Mouse (Mus musculus): Measurements from ENCODE around the gene Mpp2. TPM values are rescaled to one million over a fixed set of nuclear protein-coding genes. Genes with fewer than 3 reads are reported as not detected.
A peak's percentile ranks its signal among the peaks of the same experiment; 100 is the strongest.

Gene Mpp2
- polyA plus RNA-seq, 1 experiment from 2014 or later = 24.9 TPM

GRCm38 (mm10) chr11:102096446-102096845 lies 8.1 kb upstream of the Mpp2 start:
- 0 out of 2 replicates have a peak, but pooled peaks have one; percentile 12 for ATAC-seq (ENCODE audit: low FRiP score)
- H3K27me3 ChIP-seq = peaks cover 42% of the 10 kb centered on the region
- peaks cover 14% of the 10 kb centered on the region for H3K4me1 ChIP-seq (replicated peaks)
- H3K9ac ChIP-seq = no peak overlapping the region
- WGBS = 73% methylated on average over 5 of the region's 5 CpGs
- H3K27ac ChIP-seq = no peak overlapping the region
- H3K36me3 ChIP-seq = no peaks in the 10 kb centered on the region
- 0 out of 2 replicates have a peak overlapping the region, but pooled peaks have one; percentile 19 for H3K4me3 ChIP-seq
- peak overlapping the region; percentile 49 for H3K4me2 ChIP-seq
- H3K9me3 ChIP-seq = no peaks in the 10 kb centered on the region

GRCm38 (mm10) chr11:102095676-102096075 lies 7.4 kb upstream of the Mpp2 start:
- Histone ChIP-seq H3K9ac (no peak overlapping the region), H3K9me3 (no peaks in the 10 kb centered on the region), H3K4me1 (replicated peaks) (peaks cover 14% of the 10 kb centered on the region), H3K4me2 (no peak overlapping the region), H3K4me3 (no peak overlapping the region), H3K36me3 (no peaks in the 10 kb centered on the region), H3K27me3 (peaks cover 35% of the 10 kb centered on the region), H3K27ac (no peak overlapping the region)
- no peak for ATAC-seq (ENCODE audit: low FRiP score)
- WGBS = 63% methylated on average over 3 of the region's 3 CpGs

GRCm38 (mm10) chr11:102089088-102089808 lies 933 bp upstream of the Mpp2 start:
- WGBS = under 1% methylated on average over 20 of the region's 20 CpGs
- H3K4me3 ChIP-seq = peak overlapping the region; percentile 72
- H3K27ac ChIP-seq = peak overlapping the region; percentile 98
- peak overlapping the region; percentile 82 for H3K9ac ChIP-seq
- ATAC-seq (ENCODE audit: low FRiP score) = peak; percentile 29; the same call in 1 of the 2 replicates
- peak overlapping the region; percentile 81 for H3K4me2 ChIP-seq
- H3K36me3 ChIP-seq = peaks cover 8% of the 10 kb centered on the region
- H3K9me3 ChIP-seq = no peaks in the 10 kb centered on the region
- 0 out of 2 replicates have a peak, but pooled peaks cover 3% of the 10 kb centered on the region for H3K27me3 ChIP-seq
- peaks cover 27% of the 10 kb centered on the region for H3K4me1 ChIP-seq (replicated peaks)

- Histone ChIP-seq H3K4me2 (peak overlapping the region; percentile 81), H3K36me3 (peaks cover 12% of the 10 kb centered on the region), H3K9me3 (no peaks in the 10 kb centered on the region), H3K27ac (peak overlapping the region; percentile 98), H3K4me3 (peak overlapping the region; percentile 72), H3K4me1 (replicated peaks) (peaks cover 39% of the 10 kb centered on the region), H3K9ac (peak overlapping the region; percentile 82), H3K27me3 (0 out of 2 replicates have a peak, but pooled peaks cover 3% of the 10 kb centered on the region)
- ATAC-seq (ENCODE audit: low FRiP score) = peak; percentile 80
- whole genome bisulfite sequencing = 0% methylated on average over 39 of the region's 39 CpGs
Observed at GRCm38 (mm10) chr11:102087081-102087751, 1.1 kb downstream of the Mpp2 start.

- WGBS = 23% methylated on average over 3 of the region's 3 CpGs
- ATAC-seq (ENCODE audit: low FRiP score) = no peak
Observed at GRCm38 (mm10) chr11:102086331-102086730, 2.0 kb downstream of the Mpp2 start.

GRCm38 (mm10) chr11:102084159-102084558 lies 4.2 kb downstream of the Mpp2 start:
- Histone ChIP-seq H3K27ac (no peak overlapping the region), H3K27me3 (no peaks in the 10 kb centered on the region), H3K9ac (no peak overlapping the region), H3K4me3 (no peak overlapping the region), H3K36me3 (peaks cover 27% of the 10 kb centered on the region), H3K9me3 (no peaks in the 10 kb centered on the region), H3K4me2 (no peak overlapping the region), H3K4me1 (replicated peaks) (peaks cover 43% of the 10 kb centered on the region)
- no peak for ATAC-seq (ENCODE audit: low FRiP score)
- WGBS = 50% methylated on average over 7 of the region's 7 CpGs

More at GRCm38 (mm10) chr11:102086331-102086730, 2.0 kb downstream of the Mpp2 start:
- no peaks in the 10 kb centered on the region for H3K9me3 ChIP-seq
- H3K36me3 ChIP-seq = peaks cover 12% of the 10 kb centered on the region
- H3K4me2 ChIP-seq = peak overlapping the region; percentile 81
- H3K4me3 ChIP-seq = peak overlapping the region; percentile 72
- H3K27me3 ChIP-seq = no peaks in the 10 kb centered on the region
- peak overlapping the region; percentile 82; the same call in 1 of the 2 replicates for H3K9ac ChIP-seq
- peaks cover 48% of the 10 kb centered on the region for H3K4me1 ChIP-seq (replicated peaks)
- H3K27ac ChIP-seq = peak overlapping the region; percentile 98

GRCm38 (mm10) chr11:102083193-102083592 lies 5.1 kb downstream of the Mpp2 start:
- Histone ChIP-seq H3K36me3 (peaks cover 36% of the 10 kb centered on the region), H3K4me2 (peak overlapping the region; percentile 80), H3K27ac (peak overlapping the region; percentile 24), H3K27me3 (no peaks in the 10 kb centered on the region), H3K4me1 (replicated peaks) (peaks cover 38% of the 10 kb centered on the region), H3K9me3 (no peaks in the 10 kb centered on the region), H3K9ac (no peak overlapping the region), H3K4me3 (no peak overlapping the region)
- WGBS = 42% methylated on average over 4 of the region's 4 CpGs
- ATAC-seq (ENCODE audit: low FRiP score) = no peak

- Histone ChIP-seq H3K4me1 (replicated peaks) (peaks cover 38% of the 10 kb centered on the region), H3K9me3 (no peaks in the 10 kb centered on the region), H3K9ac (peak overlapping the region; percentile 75), H3K27ac (peak overlapping the region; percentile 24), H3K4me3 (peak overlapping the region; percentile 43), H3K27me3 (no peaks in the 10 kb centered on the region), H3K36me3 (peaks cover 45% of the 10 kb centered on the region), H3K4me2 (peak overlapping the region; percentile 80)
- under 1% methylated on average over 18 of the region's 18 CpGs for WGBS
- peak; percentile 76 for ATAC-seq (ENCODE audit: low FRiP score)
Observed at GRCm38 (mm10) chr11:102082322-102082721, 6.0 kb downstream of the Mpp2 start.

GRCm38 (mm10) chr11:102073722-102074121 lies 14.6 kb downstream of the Mpp2 start:
- no peak overlapping the region for H3K4me2 ChIP-seq
- peaks cover 13% of the 10 kb centered on the region for H3K4me1 ChIP-seq (replicated peaks)
- no peak overlapping the region for H3K27ac ChIP-seq
- H3K27me3 ChIP-seq = no peaks in the 10 kb centered on the region
- no peaks in the 10 kb centered on the region for H3K9me3 ChIP-seq
- H3K36me3 ChIP-seq = peaks cover 45% of the 10 kb centered on the region
- no peak for ATAC-seq (ENCODE audit: low FRiP score)
- WGBS = 75% methylated on average over 14 of the region's 14 CpGs
- no peak overlapping the region for H3K4me3 ChIP-seq
- H3K9ac ChIP-seq = no peak overlapping the region

GRCm38 (mm10) chr11:102072729-102073128 lies 15.6 kb downstream of the Mpp2 start:
- H3K9ac ChIP-seq = no peak overlapping the region
- peaks cover 13% of the 10 kb centered on the region for H3K4me1 ChIP-seq (replicated peaks)
- H3K36me3 ChIP-seq = peaks cover 36% of the 10 kb centered on the region
- no peaks in the 10 kb centered on the region for H3K9me3 ChIP-seq
- no peaks in the 10 kb centered on the region for H3K27me3 ChIP-seq
- no peak for ATAC-seq (ENCODE audit: low FRiP score)
- H3K27ac ChIP-seq = no peak overlapping the region
- H3K4me2 ChIP-seq = no peak overlapping the region
- 84% methylated on average over 5 of the region's 5 CpGs for WGBS
- H3K4me3 ChIP-seq = no peak overlapping the region

GRCm38 (mm10) chr11:102070426-102070825 lies 17.9 kb downstream of the Mpp2 start:
- H3K36me3 ChIP-seq = peaks cover 15% of the 10 kb centered on the region
- peak overlapping the region; percentile 10; the same call in 1 of the 2 replicates for H3K27ac ChIP-seq
- no peaks in the 10 kb centered on the region for H3K9me3 ChIP-seq
- no peaks in the 10 kb centered on the region for H3K27me3 ChIP-seq
- no peak overlapping the region for H3K4me3 ChIP-seq
- H3K4me1 ChIP-seq (replicated peaks) = peaks cover 16% of the 10 kb centered on the region
- H3K4me2 ChIP-seq = peak overlapping the region; percentile 25
- no peak for ATAC-seq (ENCODE audit: low FRiP score)
- WGBS = 3% methylated on average over 13 of the region's 13 CpGs
- no peak overlapping the region for H3K9ac ChIP-seq

GRCm38 (mm10) chr11:102069633-102070032 lies 18.7 kb downstream of the Mpp2 start:
- Histone ChIP-seq H3K4me3 (no peak overlapping the region), H3K4me1 (replicated peaks) (peaks cover 16% of the 10 kb centered on the region), H3K27ac (no peak overlapping the region), H3K9ac (no peak overlapping the region), H3K4me2 (no peak overlapping the region), H3K9me3 (no peaks in the 10 kb centered on the region), H3K36me3 (peaks cover 9% of the 10 kb centered on the region), H3K27me3 (no peaks in the 10 kb centered on the region)
- 53% methylated on average over 11 of the region's 11 CpGs for WGBS
- no peak for ATAC-seq (ENCODE audit: low FRiP score)
